Mouse (Mus musculus): ENCODE data around the gene Rpl36a-ps1. TPM values are rescaled to one million over a fixed set of nuclear protein-coding genes. Genes with fewer than 3 reads are reported as not detected.

Rpl36a-ps1 gene
- polyA plus RNA-seq, 1 experiment from 2014 or later, result 3.9 TPM

GRCm38 (mm10) chr14:98952441-98952840 lies 41.7 kb downstream of the Rpl36a-ps1 start:
- DNase-seq (ENCODE audit: low spot score), result no peak

GRCm38 (mm10) chr14:98951626-98952290 lies 42.4 kb downstream of the Rpl36a-ps1 start:
- no peak for DNase-seq (ENCODE audit: low spot score)

Other genes with a start within 250 kb of the Rpl36a-ps1 start
- 99.9 and 112 TPM in 2 replicates for gene Mzt1, start 51.8 kb upstream of the Rpl36a-ps1 start, polyA plus RNA-seq (2015; fragmentation: Nextera tagmentation; extraction: Ambion mirVana)
- gene Bora, start 51.9 kb upstream of the Rpl36a-ps1 start, polyA plus RNA-seq (2015; fragmentation: Nextera tagmentation; extraction: Ambion mirVana), result 45.5 and 65.5 TPM in 2 replicates
- gene Pibf1, start 105.1 kb upstream of the Rpl36a-ps1 start, polyA plus RNA-seq (2015; fragmentation: Nextera tagmentation; extraction: Ambion mirVana), result 13.9 and 14.2 TPM in 2 replicates
- 23.9 TPM in 2 replicates for gene Dis3, start 105.5 kb upstream of the Rpl36a-ps1 start, polyA plus RNA-seq (2015; fragmentation: Nextera tagmentation; extraction: Ambion mirVana)

All from thymus, postnatal 0 days (tissue).